Mouse (Mus musculus) cerebellum, adult 2 months (tissue): ENCODE measurements around the gene Gjd3. TPM values are rescaled to one million over a fixed set of nuclear protein-coding genes. Genes with fewer than 3 reads are reported as not detected.
"Not testable (repeated sequence)": the region's sequence is repeated elsewhere in the genome, so short reads cannot be mapped to it uniquely, and the experiment has no call there.

Experiments used
- DNase-seq, 2 experiments: peaks; one replicate each; pipeline ENCODE4 v3.0.0; 2021
- H3K27ac ChIP-seq: fragments of 200-500 bp; 2 replicates; pipeline ENCODE4 v1.5.1; 2012; ENCODE audit warnings: low read length, control low read depth, inconsistent platforms; ENCODE audit not compliant: insufficient read depth
- H3K27me3 ChIP-seq: fragments of 200-500 bp; 2 replicates; pipeline ENCODE4 v1.6.1; 2012; ENCODE audit warnings: inconsistent platforms, mild to moderate bottlenecking, low read length, moderate library complexity; ENCODE audit not compliant: control insufficient read depth, insufficient read depth
- H3K4me1 ChIP-seq: fragments of 200-500 bp; 2 replicates; pipeline ENCODE4 v1.6.1; 2011; ENCODE audit warnings: low read length; ENCODE audit not compliant: control insufficient read depth, insufficient read depth
- H3K4me3 ChIP-seq: fragments of 200-500 bp; replicated peaks from 2 replicates; pipeline ENCODE3; 2011; ENCODE audit warnings: mild to moderate bottlenecking, low read depth, low read length, control low read depth; ENCODE audit not compliant: insufficient read depth
- CTCF ChIP-seq: fragments of 200-500 bp; IDR thresholded peaks from 2 replicates; pipeline ENCODE4 v1.5.1; 2011; ENCODE audit warnings: low read depth, mild to moderate bottlenecking, control low read depth, low read length, moderate library complexity, borderline replicate concordance; ENCODE audit not compliant: insufficient read depth
- POLR2A ChIP-seq: fragments of 200-500 bp; IDR thresholded peaks from 2 replicates; pipeline ENCODE4 v1.6.1; 2011; ENCODE audit warnings: low read length, control low read depth, borderline replicate concordance; ENCODE audit not compliant: insufficient read depth
- WGBS: fragments of 180-500 bp; shearing (Covaris S2); methylation state at CpG from one replicate; pipeline ENCODE4 v1.1.7; 2018; 5-methylcytosine and 5-hydroxymethylcytosine counted together
- polyA plus RNA-seq: library from polyadenylated mRNA; depleted of rRNA; stranded (reverse); fragments of >200 nt; gene quantifications from 2 replicates; pipeline ENCODE4 v1.2.3, GENCODE M21; 2012; rRNA removed

Gene Gjd3
- polyA plus RNA-seq, 1 experiment, result 2.1 TPM

GRCm38 (mm10) chr11:98934367-98934766, 48.4 kb downstream of the Gjd3 start:
- Histone ChIP-seq H3K27me3 (no peaks in the 10 kb centered on the region), H3K4me3 (no peak overlapping the region), H3K4me1 (peaks cover 74% of the 10 kb centered on the region), H3K27ac (no peak overlapping the region)
- DNase-seq, result no peak
- WGBS, result 88% methylated on average over 3 of the region's 3 CpGs
- no peak for TF ChIP-seq CTCF

GRCm38 (mm10) chr11:98933847-98934246, 49.0 kb downstream of the Gjd3 start:
- H3K4me3 ChIP-seq, H3K27me3 ChIP-seq, DNase-seq: not testable (repeated sequence)
- H3K4me1 ChIP-seq, result peaks cover 71% of the 10 kb centered on the region
- 0 out of 2 replicates have a peak overlapping the region, but pooled peaks have one; percentile 45 for H3K27ac ChIP-seq
- WGBS, result 84% methylated on average over 2 of the region's 2 CpGs

GRCm38 (mm10) chr11:98933151-98933550, 49.7 kb downstream of the Gjd3 start:
- Histone ChIP-seq H3K27me3 (no peaks in the 10 kb centered on the region), H3K4me1 (peaks cover 64% of the 10 kb centered on the region), H3K27ac (peak overlapping the region; percentile 45; the same call in 1 of the 2 replicates), H3K4me3 (no peak overlapping the region)
- TF ChIP-seq POLR2A (no peak), CTCF (peak; percentile 59; the same call in 1 of the 2 replicates)
- peak; percentile 91 to 96 for DNase-seq
- WGBS, result 1% methylated on average over 9 of the region's 9 CpGs

GRCm38 (mm10) chr11:98932293-98933091, 50.3 kb downstream of the Gjd3 start:
- TF ChIP-seq CTCF, result no peak
- TF ChIP-seq POLR2A, result no peak
- Histone ChIP-seq H3K4me1 (peaks cover 64% of the 10 kb centered on the region), H3K27ac (no peak overlapping the region), H3K4me3 (no peak overlapping the region), H3K27me3 (no peaks in the 10 kb centered on the region)
- 22% methylated on average over 19 of the region's 19 CpGs for WGBS
- peak in 1 of 2 experiments; percentile 21 for DNase-seq

Other genes with a start within 250 kb of the Gjd3 start
- gene Thra, start 242.4 kb downstream of the Gjd3 start, polyA plus RNA-seq, result 439 and 447 TPM in 2 replicates
- 144 and 167 TPM in 2 replicates for gene Nr1d1, start 207.7 kb downstream of the Gjd3 start, polyA plus RNA-seq
- 99.1 and 103 TPM in 2 replicates for gene Msl1, start 187.5 kb downstream of the Gjd3 start, polyA plus RNA-seq
- 55.5 TPM in 2 replicates for gene Casc3, start 178.1 kb downstream of the Gjd3 start, polyA plus RNA-seq
- 56.8 and 58.0 TPM in 2 replicates for gene Rapgefl1, start 146.2 kb downstream of the Gjd3 start, polyA plus RNA-seq
- 25.8 and 27.3 TPM in 2 replicates for gene Wipf2, start 119.4 kb downstream of the Gjd3 start, polyA plus RNA-seq
- gene Cdc6, start 75.2 kb downstream of the Gjd3 start, polyA plus RNA-seq, result 0.30 and 0.36 TPM in 2 replicates
- gene Rara, start 55.2 kb downstream of the Gjd3 start, polyA plus RNA-seq, result 13.5 and 15.4 TPM in 2 replicates
- 0.11 and 0.25 TPM in 2 replicates for gene Top2a, start 41.2 kb upstream of the Gjd3 start, polyA plus RNA-seq
- gene Igfbp4, start 58.2 kb upstream of the Gjd3 start, polyA plus RNA-seq, result 26.2 and 28.6 TPM in 2 replicates
- 0.18 and 0.25 TPM in 2 replicates for gene Tns4, start 106.3 kb upstream of the Gjd3 start, polyA plus RNA-seq
- gene Ccr7, start 172.1 kb upstream of the Gjd3 start, polyA plus RNA-seq, result 0.11 and 0.30 TPM in 2 replicates
- 63.3 and 67.1 TPM in 2 replicates for gene Smarce1, start 248.0 kb upstream of the Gjd3 start, polyA plus RNA-seq